Comparison of ENCODE assay signal across 12 mouse cellular contexts in the genomic region with DNA sequence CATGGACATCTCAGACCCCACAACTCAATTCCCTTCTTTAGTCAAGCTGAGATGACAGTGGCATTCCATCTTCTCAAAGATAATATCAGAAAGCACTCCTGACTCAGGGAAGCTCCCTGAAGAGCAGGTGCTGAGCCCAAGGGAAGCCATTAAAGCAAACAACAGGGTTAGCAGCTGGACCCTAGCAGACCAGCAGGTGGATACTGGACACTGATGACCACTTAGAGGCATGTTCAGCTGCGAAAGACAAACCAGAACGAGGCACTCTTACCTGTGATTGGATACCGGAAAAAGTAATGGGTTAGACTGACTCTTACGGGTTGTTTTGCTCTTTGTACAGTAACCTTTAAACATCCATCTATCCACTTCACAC. TPM values are rescaled to one million over a fixed set of nuclear protein-coding genes. Genes with fewer than 3 reads are reported as not detected.
DNase-seq lines count a peak whose midpoint lies in the region; ATAC-seq and TF ChIP-seq lines count a peak whose summit lies in the region.
"Had no signal": no experiment of that assay in that cellular context is flagged by ENCODE, and none has a peak within 500 bp of the region (broad histone marks: within the 10 kb centered on the region; RNA-seq: fewer than 3 reads in every experiment).

No protein-coding gene starts in this region.

- H3K4me2 ChIP-seq in lung, embryonic 15.5 days: peak overlapping the region; percentile 66; the same call in 1 of the 2 replicates
- peak overlapping the region; percentile 92 for H3K4me2 ChIP-seq in hindbrain, embryonic 15.5 days
- peak overlapping the region; percentile 94 for H3K4me2 ChIP-seq in neural tube, embryonic 15.5 days

- no peaks in the 10 kb centered on the region for H3K9me3 ChIP-seq in heart, embryonic 10.5 days
- H3K9me3 ChIP-seq in lung, embryonic 15.5 days: no peaks in the 10 kb centered on the region
- H3K9me3 ChIP-seq in hindbrain, embryonic 15.5 days: no peaks in the 10 kb centered on the region
- no peaks in the 10 kb centered on the region for H3K9me3 ChIP-seq in neural tube, embryonic 15.5 days (replicated peaks)

- peaks cover 12% of the 10 kb centered on the region; the same call in 1 of the 2 replicates for H3K4me1 ChIP-seq in heart, embryonic 10.5 days
- no peaks in the 10 kb centered on the region for H3K4me1 ChIP-seq in heart, adult 2 months (ENCODE audit: control insufficient read depth, insufficient read depth, low read length)
- no peaks in the 10 kb centered on the region for H3K4me1 ChIP-seq in lung, embryonic 15.5 days
- H3K4me1 ChIP-seq in hindbrain, embryonic 15.5 days (replicated peaks): peaks cover 8% of the 10 kb centered on the region
- peaks cover 10% of the 10 kb centered on the region; the same call in 1 of the 2 replicates for H3K4me1 ChIP-seq in neural tube, embryonic 15.5 days

- no peak overlapping the region for H3K9ac ChIP-seq in heart, adult 2 months (ENCODE audit: low read depth, low read length)
- H3K9ac ChIP-seq in lung, embryonic 15.5 days: no peak overlapping the region
- H3K9ac ChIP-seq in hindbrain, embryonic 15.5 days: peak overlapping the region; percentile 48; the same call in 1 of the 2 replicates
- no peak overlapping the region; the same call in 1 of the 2 replicates for H3K9ac ChIP-seq in neural tube, embryonic 15.5 days (replicated peaks)

- intact Hi-C loops in heart, adult 2 months (cut with DNase I): loop anchor here (5.0 kb wide), 1 partner anchor 41 kb away; no protein-coding TSS in a partner anchor

- no peak for TF ChIP-seq POLR2A in heart, adult 2 months (IDR thresholded peaks at IDR 0.05; ENCODE audit: insufficient read depth, low read depth, low read length)

- no peak for ATAC-seq in lung, embryonic 15.5 days (ENCODE audit: borderline replicate concordance, extremely low read depth, low FRiP score, low TSS enrichment)
- no peak for ATAC-seq in hindbrain, embryonic 15.5 days (ENCODE audit: low FRiP score, low read depth)
- no peak for ATAC-seq in neural tube, embryonic 15.5 days (ENCODE audit: low FRiP score)
- ATAC-seq: activated CD4-positive, CD25-positive, alpha-beta regulatory T cell, adult 4 months; CD4-positive, CD25-positive, alpha-beta regulatory T cell, adult 4 months had no signal

- no peak overlapping the region for H3K27ac ChIP-seq in heart, embryonic 10.5 days
- H3K27ac ChIP-seq in heart, adult 2 months: no peak overlapping the region
- no peak overlapping the region for H3K27ac ChIP-seq in lung, embryonic 15.5 days
- H3K27ac ChIP-seq in hindbrain, embryonic 15.5 days (replicated peaks): no peak overlapping the region
- no peak overlapping the region for H3K27ac ChIP-seq in neural tube, embryonic 15.5 days (replicated peaks)

- peak overlapping the region; percentile 54 for H3K4me3 ChIP-seq in heart, embryonic 10.5 days
- no peak overlapping the region for H3K4me3 ChIP-seq in heart, adult 2 months
- H3K4me3 ChIP-seq in lung, embryonic 15.5 days: no peak overlapping the region
- peak overlapping the region; percentile 49 for H3K4me3 ChIP-seq in hindbrain, embryonic 15.5 days
- peak overlapping the region; percentile 55 for H3K4me3 ChIP-seq in neural tube, embryonic 15.5 days (replicated peaks)

- H3K27me3 ChIP-seq in heart, embryonic 10.5 days (ENCODE audit: insufficient read depth, poor library complexity, severe bottlenecking): 0 out of 2 replicates have a peak, but pooled peaks cover 13% of the 10 kb centered on the region
- H3K27me3 ChIP-seq in heart, adult 2 months (ENCODE audit: control insufficient read depth, insufficient read depth, low read length): no peaks in the 10 kb centered on the region
- peaks cover 17% of the 10 kb centered on the region; the same call in 1 of the 2 replicates for H3K27me3 ChIP-seq in lung, embryonic 15.5 days
- H3K27me3 ChIP-seq in hindbrain, embryonic 15.5 days: no peaks in the 10 kb centered on the region
- H3K27me3 ChIP-seq in neural tube, embryonic 15.5 days (replicated peaks): 0 out of 2 replicates have a peak, but pooled peaks cover 3% of the 10 kb centered on the region

- no peak for DNase-seq in heart, embryonic 10.5 days (ENCODE audit: low spot score)
- no peak for DNase-seq in heart, adult 2 months
- DNase-seq in lung, adult 18-20 months: no peak
- DNase-seq in layer of hippocampus, adult 11-12 months (ENCODE audit: low spot score): no peak
- no peak for DNase-seq in frontal cortex, postnatal 36 days (ENCODE audit: low spot score in 2 of 2)
- DNase-seq: kidney, postnatal 36 days; thymus, postnatal 14 days had no signal

- TF ChIP-seq EP300 in heart, adult 2 months (IDR thresholded peaks at IDR 0.05; ENCODE audit: insufficient read depth, low read depth, low read length): no peak

- no peaks in the 10 kb centered on the region for H3K36me3 ChIP-seq in heart, embryonic 10.5 days
- no peaks in the 10 kb centered on the region for H3K36me3 ChIP-seq in heart, adult 2 months (ENCODE audit: control insufficient read depth, insufficient read depth, low read length)
- H3K36me3 ChIP-seq in lung, embryonic 15.5 days: no peaks in the 10 kb centered on the region
- H3K36me3 ChIP-seq in hindbrain, embryonic 15.5 days: no peaks in the 10 kb centered on the region
- no peaks in the 10 kb centered on the region for H3K36me3 ChIP-seq in neural tube, embryonic 15.5 days

- no peak for TF ChIP-seq CTCF in heart, adult 2 months (IDR thresholded peaks at IDR 0.05)

- WGBS in heart, embryonic 10.5 days: 70% methylated on average over 4 of the region's 4 CpGs
- whole genome bisulfite sequencing in heart, adult 2 months: 83% methylated on average over 4 of the region's 4 CpGs
- 57% methylated on average over 4 of the region's 4 CpGs for WGBS in lung, embryonic 15.5 days
- 76% methylated on average over 4 of the region's 4 CpGs for WGBS in hindbrain, embryonic 15.5 days
- WGBS in neural tube, embryonic 15.5 days: 81% methylated on average over 4 of the region's 4 CpGs

- H3K79me2 ChIP-seq in heart, adult 2 months (replicated peaks; ENCODE audit: control insufficient read depth, insufficient read depth, low read length): no peaks in the 10 kb centered on the region

RNA-seq across cellular contexts. Expression of a gene that starts 1.1 kb away (rescaled TPM):
- polyA plus RNA-seq in heart, embryonic 10.5 days (2016; fragmentation: Nextera tagmentation; extraction: Ambion mirVana): 0.68 and 0.85 TPM in 2 replicates
- total RNA-seq in heart, adult 2 months (2021): 1 to 10 TPM in 1 of 2 experiments, under 1 TPM in 1; 0.39 to 1.6 TPM
- 0.47 and 1.3 TPM in 2 replicates for polyA plus RNA-seq in heart, adult 2 months (2012; rRNA removed)
- 1.4 and 2.0 TPM in 2 replicates for polyA plus RNA-seq in lung, embryonic 15.5 days (2015; fragmentation: Nextera tagmentation; extraction: Ambion mirVana)
- polyA plus RNA-seq in hindbrain, embryonic 15.5 days (2015; fragmentation: Nextera tagmentation; extraction: Ambion mirVana): 5.4 and 6.1 TPM in 2 replicates
- 5.1 and 5.2 TPM in 2 replicates for polyA plus RNA-seq in neural tube, embryonic 15.5 days (2015; fragmentation: Nextera tagmentation; extraction: Ambion mirVana)

Comparison
In these comparisons a context has a peak if more than half of its experiments do, and no peak if none do; other contexts are left out.
1. H3K4me3 ChIP-seq: peak in heart, embryonic 10.5 days (single experiment), hindbrain, embryonic 15.5 days (single experiment) and neural tube, embryonic 15.5 days (single experiment); none in heart, adult 2 months (single experiment) and lung, embryonic 15.5 days (single experiment).
2. Peak in every context shown above with its lines, with median percentiles within 50 percentile points of each other: H3K4me2 ChIP-seq.